Mouse (Mus musculus) spleen, postnatal 0 days (tissue): ENCODE results near the gene Klhl15. TPM values are rescaled to one million over a fixed set of nuclear protein-coding genes. Genes with fewer than 3 reads are reported as not detected.

Experiments
- polyA plus RNA-seq: library from polyadenylated mRNA; unstranded; fragments of >200 nt; fragmentation: Nextera tagmentation; extraction: Ambion mirVana; gene quantifications from 2 replicates; pipeline ENCODE4 v1.2.1, GENCODE M21; 2015

Klhl15 gene
- 5.9 and 6.9 TPM in 2 replicates for polyA plus RNA-seq

DNA sequence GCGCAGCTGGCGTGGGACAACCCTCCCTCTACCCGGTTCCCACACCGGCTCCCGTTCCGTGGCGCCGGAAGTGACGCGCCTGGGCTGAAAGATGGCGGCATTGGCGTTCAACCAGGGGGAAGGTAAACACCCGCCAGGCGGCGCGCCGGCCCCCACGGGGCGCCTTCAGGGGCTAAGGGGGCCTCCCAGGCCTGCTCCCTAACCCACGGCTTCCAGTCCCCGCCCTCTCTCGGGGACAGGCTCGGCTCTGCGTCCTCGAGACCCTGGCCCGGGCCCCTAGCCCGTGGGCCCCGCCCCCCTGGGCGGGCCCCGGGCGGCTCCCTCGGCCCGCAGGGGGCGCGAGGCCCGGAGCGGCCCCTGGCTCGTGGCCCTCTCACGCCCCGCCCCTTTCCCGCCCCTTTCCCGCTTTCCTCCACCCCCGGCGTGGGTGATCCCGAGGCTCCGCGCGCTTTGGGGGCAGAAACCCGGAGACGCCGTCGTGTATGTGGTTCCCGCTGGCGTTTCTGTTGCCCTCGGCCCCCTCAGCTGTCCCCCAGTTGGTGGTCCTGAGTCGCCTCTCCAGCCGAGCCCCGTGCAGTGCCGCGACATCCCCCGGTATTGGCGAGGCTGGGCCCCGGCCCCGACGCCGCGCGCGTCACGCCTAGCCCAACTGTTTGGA is at the start of gene Klhl15:
TSS of gene Klhl15 (plus strand) at position 68 of the 658 bp plus-strand sequence.

DNA sequence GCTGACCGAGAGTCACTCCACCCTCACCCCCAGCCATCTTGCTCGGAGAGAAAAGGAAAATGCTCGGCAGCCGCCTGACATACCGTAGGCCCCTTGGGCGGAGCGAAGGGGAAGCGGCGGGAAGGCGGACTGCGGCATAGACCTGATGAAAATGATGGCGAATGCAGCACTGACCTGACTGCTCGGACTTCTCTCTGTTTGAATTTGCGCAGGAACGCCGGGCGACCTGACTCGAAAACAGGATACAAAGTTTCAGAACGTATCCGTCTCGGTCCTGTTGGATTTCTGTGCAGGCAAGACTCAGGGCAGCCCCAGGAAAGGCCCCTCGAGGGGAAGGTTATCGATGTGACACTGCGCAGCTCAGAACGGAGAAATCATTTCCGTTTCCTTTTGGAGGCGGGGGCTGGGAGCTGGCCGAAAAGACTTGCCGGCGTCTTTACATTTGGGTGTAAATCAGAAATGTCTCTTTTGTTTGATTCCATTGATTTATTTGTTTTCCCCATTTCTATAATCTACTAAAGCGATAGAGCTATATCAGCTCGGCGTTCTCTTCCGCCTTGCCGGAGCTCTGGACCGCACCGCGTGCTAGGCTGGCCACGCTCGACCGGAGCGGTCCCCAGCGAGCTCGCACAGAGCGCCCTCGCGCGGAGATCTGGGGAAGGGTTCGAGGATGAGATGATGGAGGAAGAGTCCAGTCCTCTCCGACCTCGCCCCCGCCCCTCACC is 21.6 kb upstream of the Klhl15 start, which contains the start of gene Eif2s3x:
TSS of gene Eif2s3x (minus strand) at position 266 of the 725 bp plus-strand sequence.

Other genes starting within 250 kb of the Klhl15 start
- 15.6 and 18.8 TPM in 2 replicates for gene Zfx, start 110.9 kb upstream of the Klhl15 start, polyA plus RNA-seq
- gene Eif2s3x, start 21.7 kb upstream of the Klhl15 start, polyA plus RNA-seq, result 54.6 and 57.6 TPM in 2 replicates
- gene Fam90a1b, start 132.2 kb downstream of the Klhl15 start, polyA plus RNA-seq, result not detected in 2 replicates
- gene Apoo, start 132.5 kb downstream of the Klhl15 start, polyA plus RNA-seq, result 34.7 and 45.7 TPM in 2 replicates